Mouse (Mus musculus) hindbrain, embryonic 14.5 days (tissue): ENCODE measurements at regions not wholly inside any gene's neighbourhood (a gene's known extent, or its start where the extent isn't known, plus 50 kb on each side); places are given as distances from the start of the nearest gene placed in this dataset.
A peak's percentile ranks its signal among the peaks of the same experiment; 100 is the strongest.

Experiments
- ATAC-seq: fragments of 200-750 bp; cut with Nextera tagmentation; 2 replicates; pipeline ENCODE4 v1.8.0; 2017; ENCODE audit warnings: moderate number of reproducible peaks, mild to moderate bottlenecking, moderate TSS enrichment, moderate library complexity; ENCODE audit not compliant: low FRiP score
- DNase-seq: peaks from one replicate; pipeline ENCODE4 v3.0.0-alpha.2; 2015; ENCODE audit warnings: low spot score
- H3K27ac ChIP-seq: fragments of 300-500 bp; sonication (generic); 2 replicates; pipeline ENCODE4 v1.5.1; 2014; ENCODE audit warnings: mild to moderate bottlenecking, moderate library complexity
- H3K27me3 ChIP-seq: fragments of 300-500 bp; sonication (generic); 2 replicates; pipeline ENCODE4 v1.6.1; 2014; ENCODE audit warnings: mild to moderate bottlenecking, low read length, mixed read lengths; ENCODE audit not compliant: control insufficient read depth, insufficient read depth
- H3K36me3 ChIP-seq: fragments of 300-500 bp; sonication (generic); replicated peaks from 2 replicates; pipeline ENCODE4 v1.6.1; 2014; ENCODE audit not compliant: control insufficient read depth, insufficient read depth
- H3K4me1 ChIP-seq: fragments of 300-500 bp; sonication (generic); replicated peaks from 2 replicates; pipeline ENCODE4 v1.6.1; 2014; ENCODE audit warnings: antibody characterized with exemption, low read length, mixed read lengths; ENCODE audit not compliant: control insufficient read depth, insufficient read depth
- H3K4me2 ChIP-seq: fragments of 300-500 bp; sonication (generic); replicated peaks from 2 replicates; pipeline ENCODE4 v1.6.1; 2014; ENCODE audit warnings: mild to moderate bottlenecking, moderate library complexity
- H3K4me3 ChIP-seq: fragments of 300-500 bp; sonication (generic); replicated peaks from 2 replicates; pipeline ENCODE4 v1.5.1; 2014; ENCODE audit warnings: mild to moderate bottlenecking, low read length
- H3K9ac ChIP-seq: fragments of 300-500 bp; sonication (generic); 2 replicates; pipeline ENCODE4 v1.6.1; 2014
- H3K9me3 ChIP-seq: fragments of 300-500 bp; sonication (generic); 2 replicates; pipeline ENCODE4 v1.6.1; 2016; ENCODE audit warnings: low read length; ENCODE audit not compliant: control insufficient read depth
- WGBS: fragments of 180-500 bp; shearing (Covaris S2); extraction: QIAGEN DNeasy Blood & Tissue Kit; methylation state at CpG from one replicate; pipeline ENCODE4 v1.1.7; 2014; 5-methylcytosine and 5-hydroxymethylcytosine counted together

DNA sequence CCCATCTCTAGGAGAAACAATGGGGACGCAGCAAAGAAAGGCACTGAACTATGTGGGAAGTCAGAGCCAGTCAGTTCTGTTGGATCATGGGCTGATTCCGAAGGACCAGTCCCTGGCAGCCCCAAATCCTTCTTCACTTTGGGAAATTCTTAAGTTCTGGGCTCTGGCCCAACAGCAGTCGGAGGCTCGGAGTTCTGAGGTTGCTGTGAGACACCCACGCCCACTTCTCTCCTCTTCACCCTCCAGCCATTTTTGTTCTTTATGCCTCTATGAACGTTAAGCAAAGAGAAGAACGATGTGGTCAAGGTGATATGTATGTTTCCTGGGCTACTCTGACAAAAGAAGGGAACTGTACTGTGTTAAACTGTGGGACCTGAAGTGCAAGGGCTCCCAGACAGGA, 84.0 kb upstream of the C1qtnf3 start:
- H3K4me1 ChIP-seq, result no peaks in the 10 kb centered on the region
- no peak overlapping the region for H3K4me2 ChIP-seq
- H3K36me3 ChIP-seq, result no peaks in the 10 kb centered on the region
- H3K27me3 ChIP-seq, result no peaks in the 10 kb centered on the region
- H3K9ac ChIP-seq, result no peak overlapping the region
- 86% methylated on average over 7 of the region's 7 CpGs for WGBS
- no peak overlapping the region for H3K27ac ChIP-seq
- no peaks in the 10 kb centered on the region for H3K9me3 ChIP-seq
- ATAC-seq (no peak), DNase-seq (no peak)
- no peak overlapping the region for H3K4me3 ChIP-seq

DNA sequence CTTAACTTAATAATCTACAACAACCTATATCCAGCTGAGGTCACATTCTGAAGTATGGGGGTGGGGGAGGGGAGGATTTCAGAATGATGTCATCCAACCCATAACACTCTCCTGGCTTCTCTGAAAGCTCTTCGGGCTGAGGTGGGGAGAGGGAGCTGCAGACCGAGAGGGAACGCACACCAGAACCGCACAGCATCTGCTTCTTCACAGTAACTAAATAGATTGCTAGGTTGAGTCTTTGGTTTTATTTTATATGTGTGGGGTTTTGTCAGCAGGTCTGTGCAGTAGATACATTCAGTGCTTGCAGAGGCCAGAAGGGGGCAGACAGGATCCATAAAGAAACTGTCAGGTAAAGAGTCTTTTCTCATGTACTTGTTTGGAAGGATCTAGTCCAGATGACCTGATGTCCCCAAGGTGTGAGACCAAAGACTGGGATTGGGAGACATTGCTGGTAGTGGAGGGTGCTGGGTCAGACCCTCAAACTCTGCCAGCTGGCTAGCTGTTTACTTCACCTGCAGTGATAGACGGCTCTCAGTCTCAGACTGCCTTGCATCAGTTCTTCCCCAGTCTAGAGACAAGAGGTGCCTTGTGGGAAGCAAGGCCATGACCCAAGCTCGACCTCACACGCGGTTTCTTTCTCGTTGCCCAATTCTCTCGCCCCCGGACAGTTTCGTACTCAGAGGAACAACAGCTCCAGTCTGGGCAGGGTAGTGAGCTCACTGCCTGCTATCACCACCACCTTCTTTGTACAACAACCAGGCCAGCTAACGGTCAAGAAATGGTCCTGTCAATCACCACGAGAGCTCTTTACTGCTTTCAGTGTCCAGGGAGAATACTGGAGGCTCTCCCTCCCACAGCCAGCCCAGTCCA, 83.2 kb upstream of the C1qtnf3 start:
- no peak overlapping the region for H3K9ac ChIP-seq
- H3K27ac ChIP-seq, result no peak overlapping the region
- H3K27me3 ChIP-seq, result no peaks in the 10 kb centered on the region
- H3K36me3 ChIP-seq, result no peaks in the 10 kb centered on the region
- ATAC-seq (peak; percentile 39), DNase-seq (no peak)
- no peaks in the 10 kb centered on the region for H3K4me1 ChIP-seq
- H3K9me3 ChIP-seq, result no peaks in the 10 kb centered on the region
- WGBS, result 68% methylated on average over 14 of the region's 14 CpGs
- H3K4me3 ChIP-seq, result no peak overlapping the region
- no peak overlapping the region for H3K4me2 ChIP-seq

DNA sequence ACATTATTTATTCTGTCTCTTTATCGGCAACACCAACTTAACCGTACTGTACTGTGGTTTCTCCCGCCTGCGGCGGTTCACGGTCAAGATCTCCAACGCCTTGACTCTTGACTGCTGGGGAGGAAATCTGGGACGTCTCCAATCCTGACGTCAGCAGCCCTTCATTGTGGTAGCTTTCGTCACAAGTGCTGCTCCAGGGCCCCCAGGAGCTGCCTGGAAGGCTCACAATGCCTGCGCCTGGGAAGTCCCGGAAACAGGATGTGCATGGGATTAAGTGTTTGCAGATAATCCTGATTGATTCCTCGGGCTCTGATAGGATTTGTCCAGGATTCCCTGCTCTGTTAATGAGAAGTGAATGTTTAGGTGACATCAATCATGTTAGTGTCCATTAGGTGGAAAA, 82.3 kb upstream of the C1qtnf3 start:
- ATAC-seq (no peak), DNase-seq (no peak)

DNA sequence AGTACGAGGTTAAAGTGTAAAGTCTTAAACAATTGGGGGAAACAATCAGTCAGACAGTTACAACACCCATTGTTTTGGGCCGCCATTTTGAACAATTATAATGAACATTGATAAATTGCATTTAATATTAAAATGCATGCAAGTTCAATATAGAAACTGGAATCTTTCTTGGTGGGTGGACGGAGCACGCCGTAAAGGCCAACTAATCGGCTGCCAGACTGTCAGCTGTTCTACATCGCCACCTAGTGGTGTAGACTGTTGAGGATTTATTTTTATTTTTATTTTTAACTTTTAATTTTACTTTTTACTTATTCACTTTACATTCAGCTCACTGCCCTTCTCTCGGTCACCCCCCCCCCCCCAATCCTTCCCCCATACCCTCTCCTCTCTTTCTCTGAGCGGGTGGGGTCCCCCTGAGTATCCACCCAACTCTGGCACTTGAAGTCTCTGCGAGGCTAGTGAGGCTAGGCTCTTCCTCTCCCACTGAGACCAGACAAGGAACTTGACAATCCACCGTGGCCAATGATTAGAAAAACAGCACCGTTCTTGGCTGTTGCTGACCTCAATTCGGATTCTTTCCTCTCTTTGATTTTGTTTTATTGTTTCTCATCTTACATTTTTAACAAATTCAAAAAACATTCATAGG, 79.7 kb upstream of the C1qtnf3 start:
- Histone ChIP-seq H3K4me2 (no peak overlapping the region), H3K4me3 (no peak overlapping the region), H3K9me3 (no peaks in the 10 kb centered on the region), H3K9ac (no peak overlapping the region), H3K27ac (no peak overlapping the region), H3K27me3 (no peaks in the 10 kb centered on the region), H3K4me1 (no peaks in the 10 kb centered on the region), H3K36me3 (no peaks in the 10 kb centered on the region)
- no peak for ATAC-seq
- 14% methylated on average over 12 of the region's 13 CpGs for WGBS
- DNase-seq, result peak; percentile 76

More for the DNA sequence above, 82.3 kb upstream of the C1qtnf3 start:
- Histone ChIP-seq H3K9me3 (no peaks in the 10 kb centered on the region), H3K4me1 (no peaks in the 10 kb centered on the region), H3K27me3 (no peaks in the 10 kb centered on the region), H3K27ac (no peak overlapping the region), H3K4me3 (no peak overlapping the region), H3K36me3 (no peaks in the 10 kb centered on the region), H3K9ac (no peak overlapping the region), H3K4me2 (no peak overlapping the region)
- WGBS, result 61% methylated on average over 13 of the region's 13 CpGs

DNA sequence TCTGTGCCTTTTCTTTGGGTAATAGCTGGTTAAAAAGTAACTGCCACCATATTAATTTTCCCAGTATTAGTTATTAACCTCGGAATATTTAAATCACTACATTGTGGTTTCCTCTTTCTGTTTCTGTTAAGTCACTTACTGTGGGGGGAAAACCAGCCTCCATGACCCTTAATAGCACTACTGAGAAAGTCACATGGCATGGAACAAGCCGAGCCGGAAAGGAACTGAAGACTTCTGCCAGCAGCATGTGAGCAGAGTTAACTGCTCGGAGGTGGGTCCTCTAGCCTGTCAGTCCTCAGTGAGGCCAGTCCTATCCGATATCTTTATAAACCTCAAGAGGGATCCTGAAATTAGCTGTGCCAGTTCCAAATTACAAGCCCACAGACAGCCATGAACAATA, 75.8 kb upstream of the C1qtnf3 start:
- no peaks in the 10 kb centered on the region for H3K9me3 ChIP-seq
- no peak overlapping the region for H3K9ac ChIP-seq
- no peak overlapping the region for H3K27ac ChIP-seq
- H3K36me3 ChIP-seq, result no peaks in the 10 kb centered on the region
- no peak overlapping the region for H3K4me2 ChIP-seq
- 72% methylated on average over 5 of the region's 5 CpGs for WGBS
- ATAC-seq (no peak), DNase-seq (no peak)
- no peak overlapping the region for H3K4me3 ChIP-seq
- H3K27me3 ChIP-seq, result no peaks in the 10 kb centered on the region
- no peaks in the 10 kb centered on the region for H3K4me1 ChIP-seq

DNA sequence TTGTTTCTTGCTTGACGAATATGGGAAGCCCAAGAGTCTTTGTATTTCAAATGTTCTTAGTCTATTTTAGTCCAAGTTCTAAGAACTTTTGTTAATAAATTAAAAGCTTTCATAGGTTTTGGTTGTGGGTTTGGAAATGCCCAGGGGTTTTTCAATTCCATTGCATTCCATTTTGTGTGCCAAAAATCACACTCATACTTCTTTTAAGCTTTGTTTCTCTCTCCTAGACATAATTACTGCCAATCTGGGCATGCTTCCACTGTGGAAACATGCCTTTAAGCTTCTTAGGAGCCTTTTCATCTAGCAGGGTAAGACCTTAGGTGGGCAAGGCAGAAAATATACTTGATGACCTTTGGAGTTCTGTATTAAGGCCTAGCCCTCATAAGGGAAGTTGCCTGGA, 70.4 kb upstream of the C1qtnf3 start:
- peaks cover 6% of the 10 kb centered on the region; the same call in 1 of the 2 replicates for H3K9me3 ChIP-seq
- no peaks in the 10 kb centered on the region for H3K4me1 ChIP-seq
- DNase-seq, result no peak
- no peak overlapping the region for H3K9ac ChIP-seq
- no peak overlapping the region for H3K4me3 ChIP-seq
- no peaks in the 10 kb centered on the region for H3K36me3 ChIP-seq
- ATAC-seq, result no peak
- H3K27ac ChIP-seq, result no peak overlapping the region
- WGBS, result 90% methylated on average over 1 of the region's 1 CpGs
- no peak overlapping the region for H3K4me2 ChIP-seq
- H3K27me3 ChIP-seq, result no peaks in the 10 kb centered on the region

DNA sequence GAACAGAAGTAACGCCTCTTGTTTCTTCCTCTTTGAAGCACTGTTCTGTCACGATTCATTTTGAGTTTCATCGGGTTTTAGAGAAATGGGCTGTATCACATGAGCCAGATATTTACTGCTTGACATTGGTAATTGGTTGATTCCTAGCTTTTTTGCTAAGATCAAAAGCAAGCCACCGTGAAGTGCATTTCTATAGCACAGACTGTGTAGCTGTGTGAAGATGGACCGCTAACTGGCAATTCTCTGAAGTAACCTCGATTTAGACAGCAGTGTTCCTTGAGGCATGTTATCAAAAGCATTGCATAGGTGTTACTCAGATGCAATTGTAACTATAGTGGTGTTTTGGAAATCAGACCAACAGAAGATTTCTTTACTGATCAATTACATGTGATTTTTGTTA, 64.1 kb upstream of the C1qtnf3 start:
- Histone ChIP-seq H3K27me3 (no peaks in the 10 kb centered on the region), H3K4me3 (no peak overlapping the region), H3K9me3 (peaks cover 6% of the 10 kb centered on the region; the same call in 1 of the 2 replicates), H3K36me3 (no peaks in the 10 kb centered on the region), H3K27ac (no peak overlapping the region), H3K4me1 (no peaks in the 10 kb centered on the region), H3K9ac (no peak overlapping the region), H3K4me2 (no peak overlapping the region)
- no peak for DNase-seq
- no peak for ATAC-seq
- WGBS, result 74% methylated on average over 6 of the region's 6 CpGs

DNA sequence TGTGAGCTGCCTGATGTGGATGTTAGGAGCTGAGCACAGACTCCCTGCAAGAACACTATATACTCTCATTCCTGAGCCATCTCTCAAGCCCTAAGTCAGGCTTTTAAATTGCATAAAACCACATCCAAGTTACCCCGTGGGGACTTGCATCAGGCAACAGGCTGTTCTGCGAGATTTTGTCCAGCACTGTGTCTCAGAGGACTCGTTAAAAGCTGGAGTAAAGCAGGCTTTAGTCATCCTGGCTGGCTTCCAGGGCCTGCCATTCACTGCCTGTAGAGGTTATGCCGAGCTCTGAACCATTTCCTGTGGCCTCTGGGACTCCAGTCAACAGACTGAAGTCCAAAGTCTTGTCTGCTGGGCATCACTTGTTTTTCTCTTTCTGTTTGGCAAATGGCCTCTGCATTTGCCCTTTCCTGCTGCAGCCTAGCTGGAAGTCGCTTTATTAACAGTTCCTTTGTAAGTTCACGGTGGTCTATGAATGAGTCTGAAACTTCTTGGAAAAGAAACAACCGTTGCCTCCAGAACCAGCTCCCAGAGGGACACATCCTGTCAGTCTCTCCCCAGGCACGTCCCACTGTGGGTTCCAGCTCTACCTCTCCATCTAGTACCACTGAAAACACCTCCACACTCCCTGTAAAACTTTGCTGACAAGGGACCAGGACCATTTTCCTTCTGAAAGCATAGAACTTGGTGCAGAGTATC, 61.8 kb upstream of the C1qtnf3 start:
- ATAC-seq (peak; percentile 86), DNase-seq (peak; percentile 74)
- H3K36me3 ChIP-seq, result no peaks in the 10 kb centered on the region
- no peak overlapping the region for H3K9ac ChIP-seq
- H3K9me3 ChIP-seq, result no peaks in the 10 kb centered on the region
- H3K27ac ChIP-seq, result no peak overlapping the region
- no peak overlapping the region for H3K4me2 ChIP-seq
- H3K4me1 ChIP-seq, result no peaks in the 10 kb centered on the region
- WGBS, result 48% methylated on average over 8 of the region's 8 CpGs
- H3K4me3 ChIP-seq, result no peak overlapping the region
- no peaks in the 10 kb centered on the region for H3K27me3 ChIP-seq

DNA sequence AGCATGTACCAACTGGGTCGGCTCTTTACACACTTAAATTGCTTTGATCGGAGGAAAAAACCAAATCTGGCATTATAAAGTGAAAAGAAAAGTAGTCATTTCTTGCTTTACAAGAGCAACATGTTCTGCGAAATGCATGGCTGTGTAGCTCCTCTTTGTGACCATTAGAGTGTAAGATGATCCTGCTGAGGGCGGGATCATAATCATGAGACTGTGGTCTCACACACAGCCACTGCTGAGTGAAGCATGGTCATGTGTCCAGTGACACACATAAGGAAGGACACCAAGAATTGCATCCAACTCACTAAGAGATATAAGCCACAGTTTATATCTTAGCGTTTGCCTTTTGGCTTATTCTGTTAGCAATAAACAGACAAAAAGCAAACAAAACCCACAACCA, 53.8 kb upstream of the C1qtnf3 start:
- 85% methylated on average over 5 of the region's 5 CpGs for WGBS
- Histone ChIP-seq H3K9me3 (no peaks in the 10 kb centered on the region), H3K36me3 (no peaks in the 10 kb centered on the region), H3K27me3 (no peaks in the 10 kb centered on the region), H3K4me3 (no peak overlapping the region), H3K4me2 (no peak overlapping the region), H3K9ac (no peak overlapping the region), H3K27ac (no peak overlapping the region), H3K4me1 (no peaks in the 10 kb centered on the region)
- DNase-seq (no peak), ATAC-seq (no peak)
